Mouse (Mus musculus) spleen, adult 12 weeks (tissue): ENCODE data around the gene Srcin1.

Experiments
- DNase-seq: peaks from one replicate; pipeline ENCODE4 v3.0.0; 2022; ENCODE audit warnings: low spot score

Gene Srcin1

DNA sequence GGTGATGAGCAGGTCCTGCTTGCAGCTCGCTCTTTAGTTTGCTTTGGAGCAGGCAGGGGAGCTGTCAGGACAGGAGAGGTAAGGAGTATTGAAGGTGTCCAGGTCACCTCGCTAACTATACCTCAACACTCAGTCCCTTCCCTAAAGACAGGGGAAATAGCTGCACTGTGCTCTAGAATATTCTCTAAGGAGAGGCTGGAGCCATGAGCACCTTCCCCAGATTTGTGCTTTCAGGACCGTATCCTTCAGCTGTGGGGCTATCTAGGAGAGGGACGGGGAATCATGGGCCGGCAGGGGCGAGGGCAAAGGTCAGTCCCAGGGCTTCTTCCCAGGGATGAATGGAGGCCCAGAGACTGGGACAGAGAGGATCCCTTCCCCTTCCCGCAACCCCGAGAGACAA, 23.8 kb downstream of the Srcin1 start:
- DNase-seq = no peak

DNA sequence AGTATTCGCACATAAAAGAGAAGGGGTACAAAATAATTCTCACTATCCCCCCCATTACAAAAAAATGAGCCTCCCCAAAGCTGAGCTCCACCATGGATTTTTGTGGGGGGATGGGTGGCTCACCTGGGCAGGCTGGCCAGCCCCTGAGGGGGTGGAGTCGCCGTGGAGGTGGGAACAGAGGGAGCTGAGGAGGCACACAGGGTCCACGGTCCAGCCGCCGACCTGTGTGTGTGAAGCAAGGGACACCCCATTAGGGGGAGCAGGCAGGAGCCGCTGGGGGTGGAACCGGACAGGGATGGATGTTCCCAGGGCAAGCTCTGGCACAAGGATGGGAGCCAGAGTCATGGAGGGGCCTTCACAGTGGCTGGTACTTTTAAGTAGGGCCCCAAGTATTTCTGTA, 27.2 kb downstream of the Srcin1 start:
- DNase-seq = no peak

DNA sequence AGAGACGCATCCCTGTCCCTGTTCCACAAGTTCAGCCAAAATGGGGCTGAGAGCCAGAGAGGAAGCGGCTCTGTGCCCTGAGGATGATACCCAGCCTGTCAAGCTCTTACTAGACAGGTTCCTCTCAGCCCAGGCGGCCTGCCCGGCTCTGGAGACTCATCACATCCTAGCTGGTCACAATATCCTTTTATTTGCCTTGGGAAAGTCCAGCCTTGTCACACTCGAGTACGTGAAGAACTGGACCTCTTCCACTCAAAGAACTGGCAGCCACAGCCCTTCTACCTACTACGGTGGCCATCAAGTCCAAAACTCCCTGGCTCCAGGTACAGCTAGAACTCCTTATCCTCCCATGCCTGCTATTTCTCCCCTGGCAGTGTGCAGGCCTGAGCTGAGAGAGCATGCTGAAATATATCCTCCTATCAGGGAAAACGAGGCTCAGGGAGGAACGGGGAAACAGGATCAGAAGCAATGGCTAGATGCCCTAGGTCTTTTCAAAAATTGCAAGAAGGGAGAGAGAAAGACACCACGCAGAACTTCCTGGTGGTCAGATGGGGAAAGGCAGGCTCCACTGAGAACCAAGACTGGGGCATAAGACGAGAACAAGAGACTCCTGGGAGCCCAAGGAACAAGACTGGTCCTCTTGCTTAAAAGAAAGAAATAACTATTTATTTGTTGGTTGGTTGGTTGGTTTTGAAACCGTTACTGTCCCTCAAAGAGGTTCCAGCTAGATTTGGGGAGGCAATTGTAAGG, 27.9 kb downstream of the Srcin1 start:
- no peak for DNase-seq

DNA sequence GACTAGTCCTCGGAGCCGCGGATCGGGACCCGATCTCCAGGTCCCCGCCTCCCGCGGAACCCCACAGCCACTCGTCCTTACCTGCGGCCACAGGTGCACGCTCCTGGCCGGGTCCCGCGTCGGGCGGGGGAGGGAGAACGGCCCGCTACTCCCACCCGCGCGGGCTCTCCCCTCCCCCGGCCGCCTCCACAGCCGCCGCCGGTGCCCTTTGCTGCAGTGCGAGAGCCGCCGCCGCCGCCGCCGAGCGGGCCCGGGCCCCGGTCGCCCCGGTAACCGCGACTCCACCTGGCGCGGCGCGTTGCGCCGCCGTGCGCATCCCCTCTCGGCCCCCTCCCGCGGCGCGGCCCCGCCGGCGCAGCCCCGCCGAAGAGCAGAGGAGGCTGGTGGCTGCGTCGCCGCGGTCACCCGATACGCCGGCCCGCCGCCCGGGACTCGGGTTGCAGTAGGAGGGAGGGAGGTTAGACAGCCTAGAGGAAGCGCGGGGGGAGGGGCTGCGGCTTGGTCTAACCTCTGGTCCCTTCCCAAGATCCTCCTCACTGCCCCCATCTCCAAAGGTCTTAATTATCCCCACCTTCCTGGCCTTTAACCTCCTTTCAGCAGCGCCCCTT, 29.1 kb downstream of the Srcin1 start:
- DNase-seq = no peak

DNA sequence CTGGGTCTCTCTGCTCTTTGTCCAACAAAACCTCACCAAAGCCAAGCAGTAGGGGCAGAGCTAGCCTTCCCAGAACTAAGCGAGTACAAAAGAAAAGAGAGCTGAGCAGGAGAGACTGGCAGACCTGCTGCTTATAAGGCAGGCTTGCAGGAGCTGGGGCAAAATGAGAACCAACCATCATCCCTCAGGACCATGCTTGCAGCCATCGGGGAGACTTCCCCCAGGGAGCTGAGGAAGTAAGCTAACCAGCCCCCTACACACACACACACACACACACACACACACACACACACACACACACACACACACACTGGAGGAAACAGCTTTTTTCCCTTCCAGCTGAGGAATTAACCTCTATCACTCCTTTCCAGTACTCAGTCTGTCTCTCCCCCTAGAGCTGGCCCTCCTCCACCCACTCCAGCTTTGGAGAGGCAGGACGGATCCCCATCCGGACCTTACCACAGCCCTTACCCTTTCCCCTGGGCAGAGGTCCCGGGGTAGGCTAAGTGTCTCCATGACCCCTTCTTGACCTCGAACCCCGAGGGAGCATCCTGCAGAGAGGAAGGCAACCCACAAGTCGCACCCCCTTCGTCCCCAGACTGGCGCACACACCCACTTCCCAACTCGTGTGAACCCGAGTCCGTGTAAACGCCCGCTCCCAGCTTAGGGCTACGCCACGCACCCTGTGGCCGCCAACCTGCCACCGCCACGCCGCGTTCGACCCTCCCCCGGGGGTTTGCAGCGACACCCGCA, 30.0 kb downstream of the Srcin1 start:
- no peak for DNase-seq

DNA sequence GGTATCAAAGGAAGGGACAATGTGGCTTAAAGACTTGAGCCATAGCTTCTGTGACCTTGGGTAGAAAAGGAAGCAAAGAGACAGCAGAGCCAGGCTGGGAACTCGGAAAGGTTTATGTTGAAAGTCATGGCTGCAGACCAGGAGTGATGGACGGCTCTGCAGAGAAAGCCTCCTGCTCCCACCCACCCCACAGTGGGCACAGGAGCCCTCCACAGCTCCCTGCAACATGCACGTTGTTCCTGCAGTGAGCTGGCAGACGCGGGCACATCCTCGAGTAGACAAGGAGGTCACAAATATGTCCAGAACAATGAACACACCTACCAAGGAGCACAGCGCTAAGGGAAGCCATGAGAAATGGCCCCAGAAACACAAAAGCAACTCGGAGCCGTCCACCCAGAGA, 32.1 kb downstream of the Srcin1 start:
- no peak for DNase-seq

DNA sequence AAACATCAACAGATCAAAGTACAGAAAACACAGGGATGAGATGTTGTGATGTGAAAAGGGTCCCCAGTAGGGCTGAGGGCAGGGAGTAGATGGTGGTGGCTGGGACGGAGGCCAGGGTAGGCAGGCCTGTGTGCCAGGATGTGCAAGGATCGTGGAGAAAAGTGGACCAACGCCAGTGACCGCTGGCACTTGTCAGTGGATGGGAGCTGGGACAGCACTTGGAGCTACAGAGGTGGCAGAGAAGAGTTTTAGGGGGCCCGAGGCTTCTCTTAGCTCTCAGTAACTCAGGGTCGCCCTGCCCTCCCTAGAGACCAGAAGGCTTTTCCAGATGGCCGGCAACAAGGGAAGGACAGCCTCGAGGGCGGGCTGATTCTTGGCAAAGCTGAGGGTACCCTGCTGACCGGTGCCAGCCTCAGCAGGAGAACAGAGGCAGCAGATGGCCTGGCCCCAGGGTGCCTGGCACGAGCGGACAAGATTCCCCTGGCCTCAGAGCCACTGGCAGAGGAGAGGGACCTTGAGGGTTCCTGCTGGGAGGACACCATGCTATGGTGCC, 32.7 kb downstream of the Srcin1 start:
- DNase-seq = no peak

DNA sequence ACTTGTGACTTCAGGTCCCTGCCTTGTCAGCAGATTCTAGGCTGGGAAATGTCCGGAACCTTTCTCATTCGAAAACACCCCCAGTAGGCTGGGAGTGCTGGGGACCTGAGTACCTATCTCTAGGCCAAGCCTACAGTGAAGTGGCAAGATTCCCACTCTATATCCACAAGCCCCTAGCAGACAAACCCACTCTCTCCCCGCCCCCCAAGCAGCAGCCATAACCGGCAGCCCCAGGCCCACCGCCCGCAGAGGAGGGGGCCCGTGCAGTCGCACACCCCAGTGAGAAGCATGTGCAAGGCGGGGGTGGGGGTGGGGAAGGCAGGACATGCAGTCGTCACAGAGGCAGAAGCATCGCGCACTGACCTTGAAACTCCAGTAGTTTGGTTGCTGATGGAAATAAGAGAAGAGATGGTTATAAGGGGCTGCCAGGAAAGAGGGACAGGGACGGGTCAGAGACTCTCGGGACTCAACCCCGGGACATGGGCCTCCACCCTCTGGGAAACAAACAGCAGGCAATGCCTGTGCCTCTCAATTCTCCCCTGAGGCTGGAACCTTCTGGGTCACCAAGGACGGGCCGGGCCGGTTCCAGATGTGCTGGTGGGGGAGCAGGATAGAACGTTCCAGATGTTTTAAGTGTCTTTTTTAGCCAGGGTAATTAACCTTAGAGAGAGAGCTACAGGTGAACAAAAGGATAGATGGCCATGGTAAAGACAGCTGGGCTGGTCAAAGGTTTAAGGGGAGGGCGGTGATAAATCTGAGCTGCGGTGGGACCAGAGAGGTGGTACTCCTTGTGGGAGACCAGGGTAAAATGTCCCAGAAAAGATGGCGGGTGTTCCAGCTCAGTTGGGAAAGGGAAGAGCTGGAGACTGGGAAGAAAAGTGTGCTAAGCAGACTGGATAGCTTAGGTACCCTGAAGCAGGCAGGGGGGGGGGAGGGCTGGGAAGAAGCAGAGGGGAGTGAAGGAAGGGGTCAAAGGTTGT, 33.5 kb downstream of the Srcin1 start:
- no peak for DNase-seq

DNA sequence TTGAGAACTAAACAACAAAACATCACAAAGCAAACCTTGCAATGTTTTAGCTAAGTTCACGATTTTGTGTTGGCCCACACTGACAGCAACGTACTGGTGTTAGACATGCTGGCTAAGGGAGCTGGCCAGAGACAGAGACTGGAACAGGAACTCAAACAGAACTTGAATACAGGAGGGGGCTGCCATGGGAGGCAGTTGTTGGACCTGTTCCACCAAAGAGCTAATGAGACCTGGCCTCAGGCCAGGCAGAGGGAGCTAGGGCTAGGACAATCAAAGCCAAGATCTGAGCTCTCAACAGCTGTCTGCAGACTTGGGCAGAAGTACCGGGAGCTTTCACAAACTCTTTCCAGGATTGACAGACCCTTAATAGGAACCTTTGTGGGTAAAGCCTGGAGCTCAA, 35.4 kb downstream of the Srcin1 start:
- DNase-seq = no peak

DNA sequence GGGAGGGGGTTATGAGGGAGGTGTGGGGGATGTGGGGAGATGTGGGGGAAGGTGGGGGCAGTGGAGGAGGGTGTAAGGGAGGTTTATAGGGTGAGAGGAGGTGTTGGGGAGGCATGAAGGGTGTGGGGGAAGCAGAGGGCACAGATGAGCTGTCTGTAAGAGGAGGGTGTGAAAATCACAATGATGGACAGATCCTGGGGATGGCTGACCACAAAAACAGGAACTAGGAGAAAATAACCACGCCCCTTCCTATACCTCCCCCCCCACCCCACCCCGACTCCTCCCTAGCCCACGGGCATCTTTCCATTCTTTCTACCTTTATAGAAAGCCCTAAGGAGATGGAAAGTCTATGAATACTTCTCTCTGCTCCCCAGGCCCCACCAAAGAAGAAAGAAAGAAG, 35.9 kb downstream of the Srcin1 start:
- no peak for DNase-seq

DNA sequence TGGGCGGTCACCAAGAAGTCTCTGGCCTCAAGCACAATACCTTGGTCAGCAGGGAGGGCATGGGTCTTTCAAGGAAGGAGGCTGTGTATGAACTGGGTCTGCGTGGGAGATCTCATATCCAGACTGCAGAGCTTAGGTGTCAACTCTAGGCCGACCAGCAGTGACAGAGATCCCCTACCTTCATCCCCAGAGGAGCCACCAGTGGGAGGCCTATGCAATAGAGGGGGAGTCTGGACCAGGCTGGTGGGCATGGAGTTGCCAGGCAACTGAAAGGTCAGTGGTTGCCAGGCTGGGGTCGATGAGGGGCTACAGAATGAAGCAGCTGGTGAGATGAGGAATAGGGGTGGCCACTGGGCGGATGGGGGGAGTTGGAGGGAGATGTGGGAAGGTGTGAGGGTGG, 36.4 kb downstream of the Srcin1 start:
- DNase-seq = no peak

DNA sequence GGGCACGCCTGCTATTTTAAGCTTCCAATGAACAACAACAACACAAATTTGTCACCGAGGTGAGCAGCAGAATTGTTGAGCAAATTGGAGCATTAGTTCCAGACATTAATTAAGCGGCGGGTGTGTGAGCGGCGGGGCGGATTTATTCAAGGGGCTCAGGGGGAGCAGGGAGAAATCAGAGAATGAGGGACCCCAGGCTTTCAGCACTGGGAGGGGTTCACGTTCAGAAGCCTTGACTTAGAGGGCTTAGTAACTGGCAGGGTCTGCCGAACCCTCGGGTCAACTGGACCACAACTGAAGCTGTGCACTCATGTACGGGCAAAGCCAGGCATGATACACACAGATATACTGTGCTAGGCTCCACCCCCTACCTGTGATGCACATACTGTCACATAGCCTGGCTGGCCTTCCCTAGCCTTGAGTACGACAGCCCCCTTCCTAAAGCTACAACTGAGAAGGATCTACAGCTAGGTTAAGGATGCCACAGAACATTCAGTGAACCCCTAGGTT, 38.4 kb downstream of the Srcin1 start:
- no peak for DNase-seq

DNA sequence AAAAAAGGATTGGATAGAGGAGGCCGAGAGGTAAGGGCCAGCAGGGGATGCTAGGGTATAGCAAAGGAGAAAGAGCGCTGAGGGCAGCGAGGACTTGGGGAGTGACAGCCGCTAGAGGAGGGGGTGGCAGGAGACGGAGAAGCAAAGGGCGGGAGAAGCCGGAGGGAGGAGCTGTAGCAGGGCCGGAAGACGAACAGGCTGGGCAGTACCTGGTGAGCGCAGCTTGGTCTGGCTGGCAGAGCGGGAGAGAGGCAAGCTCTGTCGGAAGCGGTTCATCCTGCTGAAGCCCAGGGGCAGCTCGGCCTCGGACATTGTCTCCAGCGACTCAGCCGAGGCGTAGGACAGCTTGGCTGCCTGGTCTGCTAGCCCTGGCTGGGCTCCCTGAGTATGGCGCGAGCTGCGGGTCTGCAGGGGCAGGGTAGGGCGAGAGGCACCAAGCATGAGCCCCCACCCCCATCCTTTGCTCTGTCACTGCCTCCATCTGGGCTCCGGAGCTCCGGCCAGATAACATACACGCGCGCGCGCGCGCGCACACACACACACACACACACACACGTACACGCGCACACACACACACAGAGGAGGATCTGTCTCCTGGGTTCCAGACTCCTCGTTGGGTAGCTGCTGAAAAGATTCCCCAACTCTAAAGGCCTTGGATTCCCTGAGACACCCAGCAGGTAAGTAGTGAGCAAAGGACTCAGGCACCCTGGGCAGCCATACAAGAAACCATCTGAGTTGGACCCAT, 39.0 kb downstream of the Srcin1 start:
- DNase-seq = no peak

DNA sequence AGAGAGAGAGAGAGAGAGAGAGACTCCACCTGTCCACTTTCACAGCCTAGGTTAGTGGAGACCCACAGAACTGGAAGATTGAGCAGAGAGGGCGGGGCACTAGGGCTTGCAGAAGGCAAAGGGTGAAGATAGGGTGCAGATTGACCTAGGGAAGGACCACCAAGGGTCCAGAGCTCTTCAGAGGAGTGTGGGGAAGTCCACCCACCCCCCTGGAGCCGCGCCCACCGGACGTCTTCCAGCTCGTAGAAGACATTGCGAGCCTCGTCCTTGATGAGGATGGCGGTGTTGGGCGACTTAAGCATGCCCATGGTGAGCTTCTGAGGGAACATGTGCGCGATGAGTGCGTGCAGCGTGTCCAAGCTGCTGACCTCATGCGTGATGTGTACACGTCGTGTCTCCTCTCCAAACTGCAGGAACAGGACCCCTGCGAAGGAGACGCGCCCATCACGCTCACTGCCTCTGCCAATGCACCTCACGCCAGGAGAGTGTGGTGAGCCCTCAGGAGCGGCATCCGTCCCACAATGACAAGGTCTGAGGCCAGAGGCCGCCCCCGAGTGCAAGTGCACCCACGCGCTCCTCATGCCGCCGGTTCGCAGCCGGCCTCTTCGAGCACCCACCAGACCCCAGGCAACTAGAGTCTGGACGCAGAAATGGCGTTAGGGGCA, 39.8 kb downstream of the Srcin1 start:
- no peak for DNase-seq

DNA sequence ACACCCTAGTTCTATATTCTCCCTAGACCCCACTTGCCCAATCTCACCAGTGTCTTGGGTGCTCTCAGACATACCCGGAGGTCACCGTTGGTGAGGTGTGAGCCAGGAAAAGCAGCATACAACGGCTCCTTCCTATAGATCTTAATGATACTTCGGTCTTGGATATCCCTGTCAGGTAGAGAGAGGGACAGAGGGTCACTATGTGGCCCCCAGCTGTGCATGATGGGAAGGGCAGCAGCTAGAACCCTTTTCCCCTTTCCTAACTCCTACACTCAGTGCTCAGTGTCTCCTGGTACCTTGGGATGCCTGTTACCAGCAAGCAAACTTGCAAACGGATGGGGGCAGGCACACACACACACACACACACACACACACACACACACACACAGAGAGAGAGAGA, 40.3 kb downstream of the Srcin1 start:
- DNase-seq = no peak

DNA sequence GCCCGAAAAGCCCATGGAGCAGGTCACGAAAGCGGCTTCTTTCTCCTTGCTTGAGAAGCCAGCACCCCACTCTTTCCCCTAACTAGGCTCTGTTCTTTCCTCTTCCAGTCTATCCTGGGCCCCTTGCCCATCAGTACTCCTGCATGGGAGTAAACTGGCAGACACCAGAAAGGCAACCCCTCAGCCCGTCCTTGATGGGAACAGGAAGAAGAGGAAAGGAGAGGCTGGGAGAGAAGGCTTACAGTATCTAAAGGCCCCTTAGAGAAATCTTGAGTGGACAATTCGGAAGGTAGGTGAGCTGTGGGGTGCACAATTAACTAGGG, 40.7 kb downstream of the Srcin1 start:
- no peak for DNase-seq

DNA sequence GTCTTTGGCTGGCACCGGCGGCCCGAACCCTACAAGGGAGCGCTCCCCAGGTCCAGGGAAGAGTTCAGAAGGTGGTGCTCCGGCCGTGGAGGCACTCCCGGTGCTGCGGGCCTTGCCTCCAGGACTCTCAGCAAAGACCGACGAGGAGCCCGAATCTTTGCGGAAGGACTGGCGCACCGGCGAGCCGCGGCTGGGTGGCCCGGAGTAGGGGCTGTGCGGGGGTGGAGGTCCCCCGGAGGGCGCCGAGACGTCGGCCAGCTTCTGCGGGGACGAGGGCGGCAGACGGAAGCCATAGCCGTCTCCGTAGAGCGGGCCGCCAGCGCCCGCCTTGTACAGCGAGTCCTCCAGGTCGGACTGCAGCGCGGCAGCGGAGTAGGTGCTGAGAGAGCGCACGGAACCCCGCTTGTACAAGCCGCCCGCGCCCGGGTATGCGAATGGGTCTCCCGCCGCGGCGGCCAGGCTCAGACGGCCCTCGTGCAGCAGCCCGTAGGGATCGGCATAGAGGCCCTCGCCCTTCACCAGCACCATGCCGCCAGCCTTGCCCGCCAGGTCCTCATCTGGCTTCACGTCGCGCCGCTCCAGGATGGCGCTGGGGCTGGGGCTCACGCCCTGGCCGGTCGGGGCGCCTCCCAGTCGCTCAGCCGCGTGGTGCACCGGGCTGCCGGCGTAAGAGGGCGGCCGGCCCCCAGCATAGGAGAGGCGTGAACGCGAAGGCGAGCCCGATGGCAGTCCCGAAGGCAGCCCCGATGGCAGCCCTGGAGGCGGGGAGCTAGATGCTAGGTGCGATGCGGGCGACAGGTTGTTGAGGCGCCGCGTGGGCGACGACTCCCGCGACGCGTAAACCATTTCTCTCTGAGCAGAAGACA, 41.3 kb downstream of the Srcin1 start:
- no peak for DNase-seq

DNA sequence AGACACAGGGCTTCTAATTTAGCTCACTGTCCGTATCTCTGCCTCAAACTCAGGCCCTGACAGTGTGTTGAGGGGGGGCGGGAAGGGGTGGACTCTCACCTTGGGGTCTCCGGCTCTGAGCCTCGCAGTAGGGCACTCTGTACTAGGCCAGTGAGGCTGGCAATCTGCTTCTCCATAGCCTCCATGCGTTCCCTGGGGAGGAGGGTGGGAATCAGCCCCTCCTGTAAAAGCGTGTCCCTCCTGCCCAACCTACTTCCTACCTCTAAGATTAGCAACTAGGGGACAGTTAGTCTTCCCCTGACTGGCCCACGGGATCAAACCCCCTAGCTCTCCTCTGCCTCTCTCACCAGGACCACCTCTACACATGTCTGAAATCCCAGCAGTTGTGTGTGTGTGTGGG, 42.3 kb downstream of the Srcin1 start:
- no peak for DNase-seq

DNA sequence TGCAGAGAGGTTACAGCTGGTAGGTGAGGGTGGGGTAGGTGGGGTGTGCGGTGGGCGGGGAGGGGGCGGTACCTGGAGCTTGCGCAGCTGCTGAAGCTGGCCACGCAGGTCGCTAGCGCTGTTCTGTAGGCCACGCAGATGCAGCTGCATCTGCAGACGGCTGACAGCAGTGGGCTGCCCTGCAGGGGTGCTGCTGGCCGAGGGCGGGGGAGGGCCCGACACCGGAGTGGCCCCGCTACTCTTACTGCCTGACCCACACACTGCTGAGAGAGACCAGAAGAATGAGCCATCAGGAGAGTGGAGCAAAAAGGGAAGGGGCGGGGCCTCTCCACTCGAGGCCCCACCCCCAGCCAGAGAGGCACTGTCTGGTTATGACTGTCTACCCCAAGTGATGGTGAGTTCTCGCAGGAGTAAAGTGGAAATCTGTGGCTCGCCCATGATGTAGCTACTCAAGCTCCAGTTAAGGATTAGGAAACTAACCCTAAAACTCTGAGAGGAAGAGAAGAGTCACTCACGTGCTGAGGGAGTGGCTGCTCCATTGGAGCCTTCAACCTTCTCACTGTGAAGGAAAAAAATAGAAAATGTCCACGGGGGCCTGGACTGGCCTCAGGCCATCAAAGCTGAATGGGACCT, 42.9 kb downstream of the Srcin1 start:
- DNase-seq = no peak
